Mouse (Mus musculus) CD4-positive, CD25-positive, alpha-beta regulatory T cell, adult 2 months (primary cell): ENCODE measurements around the gene Plekha6.

Experiments used
- DNase-seq: peaks from one replicate; pipeline ENCODE4 v3.0.0-alpha.2; 2012; ENCODE audit warnings: low read depth, low spot score

Gene Plekha6

DNA sequence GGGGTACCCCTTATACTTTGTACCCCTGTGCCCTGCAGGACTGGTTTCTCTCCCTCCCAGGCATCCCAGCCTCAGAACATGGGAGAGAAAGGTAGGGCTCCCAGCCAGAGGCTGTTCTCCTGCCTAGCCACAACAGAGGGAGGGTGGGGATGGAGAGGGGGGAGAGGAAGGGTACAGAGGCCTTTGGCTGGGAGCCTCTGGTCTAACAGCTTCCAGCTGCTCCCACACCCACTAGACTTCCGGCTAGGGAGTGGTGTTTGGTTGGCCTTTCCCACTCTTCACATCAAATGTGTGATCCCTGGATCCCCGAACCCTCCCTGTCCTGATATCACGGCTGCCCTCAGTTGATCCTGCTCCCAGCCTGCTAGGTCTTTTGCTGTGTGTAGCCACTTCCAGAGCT is 76.9 kb downstream of the Plekha6 start:
- DNase-seq = no peak

DNA sequence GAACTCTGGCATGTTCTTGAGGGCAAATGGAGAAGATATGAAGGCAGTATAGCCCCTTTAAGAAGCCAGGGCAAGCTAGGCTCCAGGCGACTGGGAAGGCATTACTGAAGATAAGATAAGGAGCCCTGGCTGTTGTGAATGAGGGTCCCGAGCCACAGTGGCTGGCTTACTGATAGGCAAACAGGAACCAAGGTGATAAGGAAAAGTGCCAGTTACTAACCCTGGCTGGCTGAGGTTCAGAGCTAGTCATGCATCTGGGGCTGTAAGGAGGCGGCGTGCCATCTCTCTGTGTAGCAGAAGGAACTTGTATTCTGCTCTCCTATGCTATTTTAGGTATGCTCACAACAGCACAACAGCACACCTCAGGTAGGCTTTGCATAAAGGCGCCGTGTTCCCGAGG is 80.7 kb downstream of the Plekha6 start:
- DNase-seq = no peak

DNA sequence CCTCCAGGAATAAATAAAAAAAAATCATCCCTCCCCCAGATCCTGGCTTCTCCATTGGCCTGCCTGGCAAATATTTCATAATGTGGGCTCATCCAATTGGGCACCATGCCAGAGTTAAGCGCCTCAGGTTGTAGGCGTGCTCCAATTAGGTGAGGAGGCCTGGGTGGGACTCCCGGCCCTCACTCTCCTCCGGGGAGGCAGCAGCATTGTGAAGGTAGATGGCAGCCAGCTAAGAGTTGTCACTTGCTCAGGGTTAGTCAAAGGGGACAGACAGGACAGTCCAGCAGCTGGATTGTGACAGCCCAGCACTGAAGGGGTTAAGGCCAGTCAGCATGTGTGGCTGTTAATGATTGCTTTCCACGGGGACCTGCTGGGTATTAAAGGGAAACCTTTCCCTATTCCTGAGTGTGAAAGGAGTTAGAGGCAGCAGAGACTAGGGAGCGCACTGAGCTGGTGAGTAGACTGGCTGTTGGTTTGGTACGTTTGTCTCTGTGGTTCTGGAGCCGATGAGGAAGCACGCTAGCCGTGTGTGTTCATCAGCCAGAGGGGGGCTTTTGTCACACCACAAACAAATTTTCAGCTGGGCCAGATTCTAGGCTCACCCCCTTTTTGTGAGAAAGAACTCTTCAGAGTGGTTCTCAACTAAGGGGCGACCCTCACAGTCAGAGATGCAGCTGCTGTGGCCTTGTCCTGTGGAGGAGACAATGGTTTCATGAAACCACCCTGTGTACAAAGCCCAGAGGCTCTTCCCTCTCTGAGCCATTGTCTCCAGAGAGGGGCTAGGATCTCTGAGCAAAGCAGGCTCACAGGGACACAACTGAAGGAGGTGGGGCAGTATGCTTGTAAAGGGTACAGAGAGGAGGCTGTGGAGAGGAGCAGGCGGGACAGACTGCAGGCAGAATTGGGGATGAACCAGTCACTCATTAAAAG is 81.9 kb downstream of the Plekha6 start:
- no peak for DNase-seq

- no peak for DNase-seq
Measured at GRCm38 (mm10) chr1:133247189-133247588, 83.2 kb downstream of the Plekha6 start.

- DNase-seq = no peak
Measured at GRCm38 (mm10) chr1:133250761-133251160, 86.8 kb downstream of the Plekha6 start.

DNA sequence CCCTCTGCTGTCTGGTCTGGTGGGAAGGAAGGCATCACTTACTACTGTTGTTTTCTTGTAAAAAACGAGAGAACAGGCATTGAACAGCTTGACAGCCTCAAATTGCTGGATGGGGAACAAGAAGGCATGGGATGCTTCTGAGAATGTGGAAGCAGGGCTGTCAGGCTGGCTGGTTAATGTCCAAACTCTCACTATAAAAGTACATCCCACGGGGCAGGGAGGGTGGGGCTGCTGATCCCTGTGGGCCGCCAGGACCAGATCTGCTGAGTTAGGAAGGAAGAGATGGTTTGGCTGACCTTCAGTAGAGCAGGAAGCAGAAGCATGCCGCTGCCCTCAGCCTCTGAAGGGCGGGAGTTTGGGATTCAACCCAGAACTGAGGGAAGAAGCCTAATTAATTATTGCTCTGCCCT is 87.6 kb downstream of the Plekha6 start:
- no peak for DNase-seq

- no peak for DNase-seq
Measured at GRCm38 (mm10) chr1:133252251-133252650, 88.2 kb downstream of the Plekha6 start.

GRCm38 (mm10) chr1:133252801-133253531 is 89.0 kb downstream of the Plekha6 start:
- no peak for DNase-seq

- DNase-seq = no peak
Measured at GRCm38 (mm10) chr1:133253532-133253866, 89.5 kb downstream of the Plekha6 start.

DNA sequence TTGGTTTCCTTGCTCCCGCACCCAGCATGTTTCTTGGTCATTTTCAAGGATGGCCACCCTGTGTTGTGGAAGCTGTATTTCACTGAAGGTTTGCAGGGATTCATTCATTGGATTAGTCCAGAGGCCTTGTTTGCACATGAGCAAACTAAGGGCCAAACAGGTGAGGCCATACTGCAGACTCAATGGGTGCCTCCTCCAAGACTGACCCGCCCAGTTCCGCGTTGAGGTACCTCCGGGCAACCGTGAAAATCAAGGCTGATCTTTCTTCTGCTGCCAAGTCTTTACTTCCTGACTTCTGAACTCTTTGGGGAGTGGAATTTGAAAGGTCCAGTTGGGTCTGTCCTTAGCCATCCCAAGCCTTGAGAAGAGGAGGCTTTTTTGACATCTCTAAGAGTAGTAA is 90.2 kb downstream of the Plekha6 start:
- DNase-seq = no peak

DNA sequence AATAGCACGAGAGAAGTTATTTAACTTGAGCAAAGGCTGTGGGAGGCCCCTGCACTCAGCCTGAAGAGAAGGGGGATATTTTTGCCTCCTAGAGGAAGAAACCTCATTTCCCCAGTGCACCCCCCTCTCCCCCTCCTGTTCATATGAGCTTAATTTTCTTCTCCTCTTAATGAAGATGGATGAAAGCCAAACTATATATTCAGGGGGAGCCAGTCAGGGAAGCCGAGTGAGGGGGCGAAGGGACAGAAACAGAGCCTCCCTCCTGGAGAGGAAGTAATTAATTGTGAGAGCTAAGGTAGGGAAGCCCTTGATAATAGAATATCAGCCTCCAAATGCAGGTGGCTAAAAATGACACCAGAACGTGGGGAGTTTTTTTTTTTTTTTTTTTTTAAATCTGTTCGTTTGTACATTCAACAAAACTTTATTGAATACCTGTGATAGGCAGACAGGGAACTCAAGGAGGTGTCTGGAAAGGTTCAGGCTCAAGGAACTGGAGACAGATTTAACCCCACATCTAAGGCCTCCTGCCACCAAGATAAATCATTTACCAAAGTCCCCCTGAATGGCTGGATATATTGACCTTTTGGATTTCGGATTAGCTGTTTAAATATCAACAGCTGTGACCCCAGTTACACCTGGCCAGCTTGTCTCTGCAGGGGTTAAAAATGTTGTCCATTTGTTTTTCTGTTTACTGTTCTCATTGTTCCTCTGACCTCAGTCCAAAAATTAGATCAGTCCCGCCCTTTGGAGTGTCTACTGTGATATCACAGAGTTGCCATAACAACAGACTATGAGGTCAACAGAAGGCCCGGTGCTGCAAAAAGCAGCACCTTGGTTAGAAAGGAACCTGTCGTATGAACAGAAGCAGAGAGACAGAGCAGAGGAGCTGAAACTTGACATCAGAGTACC is 91.1 kb downstream of the Plekha6 start:
- no peak for DNase-seq

DNA sequence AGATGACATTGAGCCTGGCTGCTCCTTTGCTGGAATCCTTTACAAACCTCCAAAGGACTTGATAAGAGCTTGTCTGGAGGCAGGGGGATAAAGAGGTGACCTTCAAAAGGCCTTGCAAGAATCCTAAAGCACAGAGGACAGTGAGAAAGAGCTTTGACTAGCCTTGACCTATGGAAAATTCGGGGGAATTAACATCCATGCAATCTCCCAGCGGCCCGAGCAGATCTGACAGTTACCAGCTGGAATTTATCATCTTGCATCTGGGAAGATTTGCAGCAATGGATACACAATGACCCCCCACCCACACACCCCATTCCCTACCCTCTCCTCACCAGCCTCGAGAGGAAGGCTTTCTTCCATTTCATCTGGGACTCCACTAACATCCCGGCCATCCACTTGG is 91.8 kb downstream of the Plekha6 start:
- no peak for DNase-seq

- DNase-seq = no peak
Measured at GRCm38 (mm10) chr1:133256347-133256746, 92.3 kb downstream of the Plekha6 start.

DNA sequence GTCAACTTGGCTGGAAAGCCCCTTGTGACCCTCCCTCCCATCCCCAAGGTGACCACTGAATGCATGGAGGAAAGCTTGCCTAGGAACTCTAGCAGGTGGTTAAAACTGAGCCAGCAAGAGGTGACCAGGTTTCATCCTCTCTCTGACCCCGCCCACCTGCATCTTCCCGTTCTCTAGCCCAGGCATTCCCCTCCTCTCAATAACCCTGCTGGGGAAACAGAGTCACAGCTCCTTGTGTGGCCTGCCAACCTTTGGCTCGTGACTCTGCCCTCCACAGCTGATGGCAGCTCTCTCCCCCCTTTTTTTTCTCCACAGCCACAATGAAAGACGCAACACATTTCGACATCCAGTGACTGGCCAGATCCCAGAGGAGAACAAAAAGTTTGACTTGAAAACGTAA is 94.7 kb downstream of the Plekha6 start:
- DNase-seq = no peak

DNA sequence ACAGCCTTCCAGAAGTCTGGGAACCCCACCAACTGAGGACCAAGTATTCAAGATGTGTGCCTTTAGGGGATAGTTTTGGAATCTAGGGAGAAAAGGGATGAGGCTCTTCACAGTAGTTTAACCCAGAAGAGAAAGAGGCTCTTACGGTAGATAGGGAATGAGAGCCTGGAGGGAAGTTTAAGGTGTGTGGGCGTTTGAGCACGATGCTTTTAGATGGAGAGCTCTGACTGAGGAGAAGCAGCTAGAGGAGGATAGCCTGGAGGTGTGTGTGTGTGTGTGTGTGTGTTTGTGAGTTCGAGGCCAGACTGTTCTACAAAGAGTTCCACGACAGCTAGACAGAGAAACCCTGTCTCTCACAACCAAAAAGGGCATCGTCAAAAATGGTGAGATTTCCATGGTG is 98.6 kb downstream of the Plekha6 start:
- DNase-seq = no peak

- DNase-seq = no peak
Measured at GRCm38 (mm10) chr1:133263134-133263533, 99.1 kb downstream of the Plekha6 start.

DNA sequence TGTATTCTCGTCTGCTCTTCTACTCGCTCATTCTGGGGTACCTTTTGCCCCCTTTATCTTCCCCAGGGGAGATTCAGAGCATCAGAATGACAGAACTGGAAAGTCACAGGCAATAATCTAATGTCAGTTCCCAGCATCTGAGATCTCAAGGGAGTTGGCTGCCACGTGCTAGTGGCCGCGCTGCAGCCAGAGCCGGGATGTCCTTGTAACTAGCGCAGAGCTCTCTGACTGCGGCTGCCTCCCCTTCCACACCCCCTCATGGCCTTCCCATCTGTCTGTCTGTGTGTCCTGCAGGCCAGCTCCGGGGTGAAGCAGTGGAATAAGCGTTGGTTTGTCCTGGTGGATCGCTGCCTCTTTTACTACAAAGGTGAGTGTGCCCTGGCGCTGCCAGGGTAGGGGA is 100.4 kb downstream of the Plekha6 start:
- no peak for DNase-seq

DNA sequence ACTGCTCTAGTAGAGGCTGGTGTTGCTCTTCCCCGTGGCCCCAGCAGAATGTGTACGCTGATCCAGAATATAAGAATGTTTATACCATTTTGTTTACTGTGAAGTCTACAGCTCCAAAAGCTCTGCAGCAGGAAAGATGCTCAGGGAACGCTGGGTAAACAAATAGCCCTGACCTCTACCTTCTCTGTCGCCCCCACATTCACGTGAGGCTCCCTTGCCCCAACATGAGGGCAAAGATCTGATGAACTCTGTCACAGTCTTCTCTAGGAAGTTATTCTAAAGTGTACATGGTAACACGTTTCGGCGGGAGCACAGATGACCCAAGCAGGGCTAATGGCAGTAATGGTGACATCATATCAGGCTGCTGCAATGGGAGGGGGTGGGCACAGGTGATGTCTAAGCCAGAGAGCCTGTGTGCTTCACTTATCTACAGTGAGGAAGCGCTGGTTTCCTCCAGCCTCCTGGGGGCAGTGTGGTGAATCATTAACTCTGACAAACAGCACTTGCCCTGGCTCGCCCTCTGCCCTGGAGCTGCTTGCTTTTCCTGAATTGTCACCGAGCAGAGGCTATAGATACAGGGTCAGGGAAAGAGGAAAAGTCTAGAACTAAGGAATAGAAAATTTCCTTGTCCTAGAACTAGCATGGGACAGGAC is 101.2 kb downstream of the Plekha6 start:
- DNase-seq = no peak

DNA sequence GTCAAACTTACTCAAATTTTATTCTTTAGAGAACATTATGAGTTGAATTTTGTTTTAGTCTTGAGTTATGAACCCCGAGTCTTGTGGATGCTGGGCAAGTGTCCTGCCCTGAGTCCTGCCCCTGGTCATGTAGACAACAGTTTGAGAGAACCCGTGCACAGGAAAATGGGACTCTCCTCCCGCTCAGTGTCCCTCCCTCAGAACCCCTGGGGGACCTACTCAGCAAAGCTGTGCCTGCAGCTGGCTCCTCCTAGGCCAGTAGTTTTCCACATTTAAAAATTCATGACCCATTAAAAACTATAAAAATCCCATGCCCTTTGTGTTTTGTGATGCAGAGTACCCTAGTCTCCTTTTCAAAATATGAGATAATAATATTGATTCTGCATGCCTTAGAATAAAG is 103.1 kb downstream of the Plekha6 start:
- no peak for DNase-seq

GRCm38 (mm10) chr1:133267813-133268492 is 103.9 kb downstream of the Plekha6 start:
- no peak for DNase-seq

DNA sequence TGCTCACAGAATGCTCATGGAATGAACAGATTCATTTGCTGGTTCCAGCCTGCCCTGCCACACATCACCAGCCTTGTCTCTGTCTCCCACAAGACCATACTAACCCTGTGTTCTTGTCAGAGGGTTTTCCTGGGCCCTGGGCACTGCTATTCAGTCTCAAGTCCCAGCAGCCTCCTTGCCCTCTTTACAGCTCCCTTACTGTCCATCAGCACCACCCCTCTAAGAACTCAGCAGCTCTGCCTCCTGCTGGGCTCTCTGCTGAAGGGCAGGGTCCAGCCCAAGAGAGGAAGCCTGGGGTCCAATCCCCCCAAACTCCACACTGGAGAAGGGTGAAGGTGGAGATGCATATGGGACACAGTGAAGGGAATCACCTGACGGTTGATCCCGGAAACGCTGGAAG is 104.5 kb downstream of the Plekha6 start:
- DNase-seq = no peak
